Mouse (Mus musculus) stomach, postnatal 0 days (tissue): ENCODE results near the gene Pakap.

Experiments
- CTCF ChIP-seq: IDR thresholded peaks from 2 replicates; pipeline ENCODE4 v1.5.1; 2016; ENCODE audit warnings: antibody characterized with exemption, low read depth, mild to moderate bottlenecking, moderate library complexity
- EP300 ChIP-seq: optimal IDR thresholded peaks from 2 replicates; pipeline ENCODE3; 2016; ENCODE audit warnings: antibody characterized with exemption

DNA sequence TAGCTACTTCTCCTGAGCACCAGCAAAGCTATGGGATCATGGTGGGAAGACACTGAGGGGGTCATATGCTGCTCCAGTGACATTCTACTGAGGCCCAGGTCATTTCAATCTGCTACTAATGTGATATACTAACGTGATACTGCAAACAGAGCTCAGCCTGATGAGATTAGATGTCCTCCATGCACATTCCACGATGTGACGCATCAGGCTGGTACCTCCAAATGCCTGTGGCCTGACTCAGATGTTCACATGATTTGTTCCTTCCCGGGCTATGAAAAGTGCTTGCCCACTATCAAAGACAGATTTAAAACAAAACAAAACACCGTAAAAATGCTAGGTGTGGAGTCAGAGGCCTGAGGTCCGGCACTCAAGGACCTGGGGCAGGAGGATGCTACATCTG, 236.9 kb downstream of the Pakap start:
- TF ChIP-seq CTCF (no peak), EP300 (no peak)
